Mouse (Mus musculus) stomach, embryonic 15.5 days (tissue): ENCODE measurements at regions not wholly inside any gene's neighbourhood (a gene's known extent, or its start where the extent isn't known, plus 50 kb on each side); places are given as distances from the start of the nearest gene placed in this dataset.
A peak's percentile ranks its signal among the peaks of the same experiment; 100 is the strongest.

ENCODE experiments used
- ATAC-seq: fragments of 200-750 bp; cut with Nextera tagmentation; 2 replicates; pipeline ENCODE4 v1.8.0; 2017; ENCODE audit warnings: low read depth, moderate number of reproducible peaks, moderate TSS enrichment; ENCODE audit not compliant: insufficient read depth, low FRiP score
- H3K27ac ChIP-seq: fragments of 300-500 bp; sonication (generic); 2 replicates; pipeline ENCODE4 v1.5.1; 2015; ENCODE audit warnings: mild to moderate bottlenecking, inconsistent platforms
- H3K27me3 ChIP-seq: fragments of 300-500 bp; sonication (generic); replicated peaks from 2 replicates; pipeline ENCODE4 v1.6.1; 2015; ENCODE audit warnings: inconsistent platforms
- H3K36me3 ChIP-seq: fragments of 300-500 bp; sonication (generic); 2 replicates; pipeline ENCODE4 v1.6.1; 2015; ENCODE audit warnings: inconsistent platforms
- H3K4me1 ChIP-seq: fragments of 300-500 bp; sonication (generic); 2 replicates; pipeline ENCODE4 v1.6.1; 2015; ENCODE audit warnings: inconsistent platforms
- H3K4me2 ChIP-seq: fragments of 300-500 bp; sonication (generic); 2 replicates; pipeline ENCODE4 v1.6.1; 2015; ENCODE audit warnings: mild to moderate bottlenecking, inconsistent platforms
- H3K4me3 ChIP-seq: fragments of 300-500 bp; sonication (generic); replicated peaks from 2 replicates; pipeline ENCODE4 v1.5.1; 2015; ENCODE audit warnings: inconsistent platforms
- H3K9ac ChIP-seq: fragments of 300-500 bp; sonication (generic); 2 replicates; pipeline ENCODE4 v1.6.1; 2015; ENCODE audit warnings: inconsistent platforms
- H3K9me3 ChIP-seq: fragments of 300-500 bp; sonication (generic); 2 replicates; pipeline ENCODE4 v1.6.1; 2016; ENCODE audit warnings: inconsistent platforms
- WGBS: fragments of 180-500 bp; shearing (Covaris S2); methylation state at CpG from one replicate; pipeline ENCODE4 v1.1.7; 2015; 5-methylcytosine and 5-hydroxymethylcytosine counted together

GRCm38 (mm10) chr2:75590175-75590574 lies 68.9 kb upstream of the Hnrnpa3 start:
- Histone ChIP-seq H3K27me3 (peaks cover 16% of the 10 kb centered on the region), H3K4me1 (peaks cover 9% of the 10 kb centered on the region; the same call in 1 of the 2 replicates), H3K36me3 (no peaks in the 10 kb centered on the region), H3K9ac (no peak overlapping the region), H3K27ac (no peak overlapping the region), H3K4me2 (peak overlapping the region; percentile 47), H3K9me3 (no peaks in the 10 kb centered on the region), H3K4me3 (0 out of 2 replicates have a peak overlapping the region, but pooled peaks have one; percentile 5)
- 0 out of 2 replicates have a peak, but pooled peaks have one; percentile 63 for ATAC-seq
- 5% methylated on average over 10 of the region's 10 CpGs for WGBS

GRCm38 (mm10) chr2:75600511-75600910 lies 58.5 kb upstream of the Hnrnpa3 start:
- Histone ChIP-seq H3K36me3 (no peaks in the 10 kb centered on the region), H3K27ac (no peak overlapping the region), H3K4me1 (peaks cover 6% of the 10 kb centered on the region; the same call in 1 of the 2 replicates), H3K9ac (no peak overlapping the region), H3K27me3 (no peaks in the 10 kb centered on the region), H3K9me3 (no peaks in the 10 kb centered on the region), H3K4me2 (no peak overlapping the region), H3K4me3 (no peak overlapping the region)
- 60% methylated on average over 5 of the region's 5 CpGs for WGBS
- no peak for ATAC-seq

GRCm38 (mm10) chr2:75603175-75603871 lies 55.7 kb upstream of the Hnrnpa3 start:
- Histone ChIP-seq H3K4me2 (peak overlapping the region; percentile 69), H3K4me3 (peak overlapping the region; percentile 38), H3K4me1 (peaks cover 8% of the 10 kb centered on the region; the same call in 1 of the 2 replicates), H3K27me3 (no peaks in the 10 kb centered on the region), H3K36me3 (no peaks in the 10 kb centered on the region), H3K9me3 (no peaks in the 10 kb centered on the region), H3K27ac (no peak overlapping the region), H3K9ac (no peak overlapping the region)
- 11% methylated on average over 25 of the region's 26 CpGs for WGBS
- ATAC-seq, result no peak

GRCm38 (mm10) chr2:75605634-75606033 lies 53.4 kb upstream of the Hnrnpa3 start:
- Histone ChIP-seq H3K27me3 (no peaks in the 10 kb centered on the region), H3K4me1 (peaks cover 8% of the 10 kb centered on the region; the same call in 1 of the 2 replicates), H3K27ac (no peak overlapping the region), H3K4me3 (no peak overlapping the region), H3K36me3 (no peaks in the 10 kb centered on the region), H3K9me3 (no peaks in the 10 kb centered on the region), H3K9ac (no peak overlapping the region), H3K4me2 (no peak overlapping the region)
- WGBS, result 1% methylated on average over 7 of the region's 7 CpGs
- ATAC-seq, result no peak

GRCm38 (mm10) chr2:75607010-75607915 lies 51.8 kb upstream of the Hnrnpa3 start:
- WGBS, result 64% methylated on average over 11 of the region's 11 CpGs

GRCm38 (mm10) chr2:75607958-75608357 lies 51.1 kb upstream of the Hnrnpa3 start:
- no peak overlapping the region for H3K9ac ChIP-seq
- 0 out of 2 replicates have a peak overlapping the region, but pooled peaks have one; percentile 8 for H3K27ac ChIP-seq

More at GRCm38 (mm10) chr2:75607010-75607915, 51.8 kb upstream of the Hnrnpa3 start:
- no peak overlapping the region for H3K4me2 ChIP-seq
- H3K4me1 ChIP-seq, result peaks cover 8% of the 10 kb centered on the region; the same call in 1 of the 2 replicates
- H3K9me3 ChIP-seq, result no peaks in the 10 kb centered on the region
- no peak overlapping the region for H3K4me3 ChIP-seq
- no peak overlapping the region for H3K27ac ChIP-seq
- H3K9ac ChIP-seq, result no peak overlapping the region
- no peak for ATAC-seq
- no peaks in the 10 kb centered on the region for H3K27me3 ChIP-seq
- no peaks in the 10 kb centered on the region for H3K36me3 ChIP-seq

GRCm38 (mm10) chr2:75608482-75608881 lies 50.6 kb upstream of the Hnrnpa3 start:
- WGBS, result 49% methylated on average over 15 of the region's 15 CpGs
- H3K27me3 ChIP-seq, result no peaks in the 10 kb centered on the region
- no peak for ATAC-seq
- peak overlapping the region; percentile 8; the same call in 1 of the 2 replicates for H3K27ac ChIP-seq
- H3K36me3 ChIP-seq, result no peaks in the 10 kb centered on the region
- H3K4me2 ChIP-seq, result no peak overlapping the region
- H3K4me1 ChIP-seq, result peaks cover 12% of the 10 kb centered on the region; the same call in 1 of the 2 replicates
- H3K9ac ChIP-seq, result no peak overlapping the region
- H3K9me3 ChIP-seq, result no peaks in the 10 kb centered on the region
- H3K4me3 ChIP-seq, result no peak overlapping the region

More at GRCm38 (mm10) chr2:75607958-75608357, 51.1 kb upstream of the Hnrnpa3 start:
- 48% methylated on average over 10 of the region's 10 CpGs for WGBS
- ATAC-seq, result no peak
- Histone ChIP-seq H3K36me3 (no peaks in the 10 kb centered on the region), H3K9me3 (no peaks in the 10 kb centered on the region), H3K4me3 (no peak overlapping the region), H3K4me1 (peaks cover 12% of the 10 kb centered on the region; the same call in 1 of the 2 replicates), H3K27me3 (no peaks in the 10 kb centered on the region), H3K4me2 (no peak overlapping the region)

GRCm38 (mm10) chr2:75609150-75609946 lies 49.7 kb upstream of the Hnrnpa3 start:
- 19% methylated on average over 27 of the region's 27 CpGs for WGBS
- peak overlapping the region; percentile 23 for H3K4me3 ChIP-seq
- H3K27me3 ChIP-seq, result no peaks in the 10 kb centered on the region
- ATAC-seq, result no peak
- peak overlapping the region; percentile 49 for H3K4me2 ChIP-seq
- H3K27ac ChIP-seq, result peak overlapping the region; percentile 50
- peaks cover 12% of the 10 kb centered on the region; the same call in 1 of the 2 replicates for H3K4me1 ChIP-seq
- no peak overlapping the region for H3K9ac ChIP-seq
- H3K9me3 ChIP-seq, result no peaks in the 10 kb centered on the region
- H3K36me3 ChIP-seq, result no peaks in the 10 kb centered on the region
